Mouse (Mus musculus) spleen, adult 2 months (tissue): ENCODE measurements around the gene Galnt17. TPM values are rescaled to one million over a fixed set of nuclear protein-coding genes. Genes with fewer than 3 reads are reported as not detected.

Source experiments
- DNase-seq, 2 experiments: peaks; one replicate each; pipeline versions ENCODE4 v3.0.0 to v3.0.0-alpha.2; 2012 to 2021; ENCODE audit warnings: low spot score in 2 of 2, low read depth in 1 of 2
- H3K27ac ChIP-seq: fragments of 200-500 bp; 2 replicates; pipeline ENCODE4 v1.5.1; 2012; ENCODE audit warnings: low read length, inconsistent platforms; ENCODE audit not compliant: insufficient read depth
- H3K27me3 ChIP-seq: fragments of 200-500 bp; 2 replicates; pipeline ENCODE4 v1.6.1; 2012; ENCODE audit warnings: mild to moderate bottlenecking, moderate library complexity, low read length, inconsistent platforms; ENCODE audit not compliant: control insufficient read depth, insufficient read depth
- H3K36me3 ChIP-seq: fragments of 200-500 bp; 2 replicates; pipeline ENCODE4 v1.6.1; 2012; ENCODE audit warnings: mild to moderate bottlenecking, low read length, inconsistent platforms; ENCODE audit not compliant: control insufficient read depth, insufficient read depth
- H3K4me1 ChIP-seq: fragments of 200-500 bp; 2 replicates; pipeline ENCODE4 v1.6.1; 2011; ENCODE audit warnings: inconsistent platforms; ENCODE audit not compliant: control insufficient read depth, insufficient read depth, insufficient read length
- H3K4me3 ChIP-seq: fragments of 200-500 bp; 2 replicates; pipeline ENCODE4 v1.5.1; 2011; ENCODE audit warnings: mild to moderate bottlenecking, inconsistent platforms; ENCODE audit not compliant: insufficient read depth, insufficient read length; ENCODE audit errors: extremely low read depth
- CTCF ChIP-seq: fragments of 200-500 bp; IDR thresholded peaks from 2 replicates; pipeline ENCODE4 v1.5.1; 2011; ENCODE audit warnings: mild to moderate bottlenecking, inconsistent platforms; ENCODE audit not compliant: insufficient read depth, insufficient read length, insufficient replicate concordance; ENCODE audit errors: extremely low read depth
- POLR2A ChIP-seq: fragments of 200-500 bp; IDR thresholded peaks from 2 replicates; pipeline ENCODE4 v1.6.1; 2011; ENCODE audit warnings: low read depth, low read length, inconsistent platforms
- WGBS: fragments of 180-500 bp; shearing (Covaris S2); methylation state at CpG from one replicate; pipeline ENCODE4 v1.1.7; 2018; 5-methylcytosine and 5-hydroxymethylcytosine counted together
- polyA plus RNA-seq: library from polyadenylated mRNA; depleted of rRNA; stranded (reverse); fragments of >200 nt; gene quantifications from 2 replicates; pipeline ENCODE4 v1.2.3, GENCODE M21; 2012; rRNA removed

Galnt17 gene
- 0.04 and 0.05 TPM in 2 replicates for polyA plus RNA-seq

DNA sequence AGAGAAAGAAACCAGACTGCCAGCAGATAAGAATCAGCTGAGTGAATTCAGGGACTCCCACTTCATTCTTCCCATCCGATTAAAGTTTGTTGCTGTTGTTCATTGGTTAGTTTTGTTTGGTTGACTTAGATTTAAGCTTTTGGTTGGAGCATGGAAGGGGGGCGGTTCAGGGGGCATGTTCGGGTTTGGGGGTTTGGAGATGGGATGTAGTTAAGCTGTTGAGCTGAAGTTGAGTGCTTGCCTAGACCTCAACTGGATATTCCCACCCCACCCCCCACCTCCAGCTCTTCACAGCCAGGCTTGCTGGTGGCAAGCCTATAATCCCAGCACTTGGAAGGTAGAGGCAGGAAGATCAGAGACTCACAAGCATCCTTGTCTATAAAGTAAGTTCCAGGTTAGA lies at the start of gene Galnt17:
Galnt17 (minus strand) TSS at position 101 of the 400 bp plus-strand sequence.
- Histone ChIP-seq H3K36me3 (no peaks in the 10 kb centered on the region), H3K4me3 (no peak within 1 kb of the TSS), H3K27ac (no peak within 1 kb of the TSS), H3K4me1 (no peaks in the 10 kb centered on the region), H3K27me3 (no peaks in the 10 kb centered on the region)
- TF ChIP-seq CTCF (no peak), POLR2A (no peak)
- WGBS: 72% methylated on average over 3 of the region's 3 CpGs
- no peak for DNase-seq

DNA sequence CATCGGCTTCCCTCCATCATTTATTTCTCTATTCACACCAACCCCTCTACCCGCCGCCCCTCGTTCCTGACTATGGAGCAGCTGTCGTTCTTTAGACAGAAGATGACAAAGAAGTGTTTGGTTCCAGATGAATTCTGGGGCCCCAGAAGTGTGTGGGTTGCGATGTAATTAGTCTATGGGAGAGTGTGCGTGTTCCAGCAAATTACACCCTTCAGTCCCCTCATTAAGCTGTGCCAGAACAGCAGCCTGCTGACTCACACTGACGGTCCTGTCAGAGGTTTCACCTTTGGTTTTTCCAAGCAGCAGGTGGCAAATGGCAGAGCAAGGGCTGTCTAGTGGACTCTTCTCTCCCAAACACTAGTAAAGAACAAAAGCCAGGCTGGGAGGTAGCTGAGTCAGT lies 26.2 kb upstream of the Galnt17 start:
- no peaks in the 10 kb centered on the region for H3K36me3 ChIP-seq
- H3K27me3 ChIP-seq: no peaks in the 10 kb centered on the region
- H3K4me3 ChIP-seq: no peak overlapping the region
- no peak for DNase-seq
- TF ChIP-seq POLR2A (no peak), CTCF (no peak)
- no peak overlapping the region for H3K27ac ChIP-seq
- no peaks in the 10 kb centered on the region for H3K4me1 ChIP-seq
- 85% methylated on average over 8 of the region's 8 CpGs for WGBS

DNA sequence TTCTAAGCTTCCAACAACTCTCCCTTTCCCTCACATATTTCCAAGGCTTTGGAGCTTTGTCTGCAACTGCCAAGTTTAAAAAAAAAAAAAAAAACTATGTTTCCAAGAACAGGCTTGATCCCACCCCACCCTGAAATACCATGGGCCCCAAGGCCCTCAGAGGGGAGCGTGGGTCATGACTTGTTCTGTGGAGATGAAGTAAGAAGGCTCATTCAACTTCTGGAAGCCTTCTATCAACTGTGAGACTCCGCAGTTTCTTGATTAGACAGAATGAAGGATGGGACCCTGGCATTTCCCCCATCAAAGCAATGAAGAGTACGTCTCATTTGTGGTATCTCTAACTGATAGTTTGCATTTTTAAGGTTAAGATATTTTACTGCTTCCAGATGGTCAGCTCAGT lies 13.0 kb upstream of the Galnt17 start:
- no peak for TF ChIP-seq CTCF
- no peak for TF ChIP-seq POLR2A
- Histone ChIP-seq H3K27ac (no peak overlapping the region), H3K4me1 (no peaks in the 10 kb centered on the region), H3K4me3 (no peak overlapping the region), H3K27me3 (no peaks in the 10 kb centered on the region), H3K36me3 (no peaks in the 10 kb centered on the region)
- no peak for DNase-seq
- whole genome bisulfite sequencing: 76% methylated on average over 3 of the region's 3 CpGs

DNA sequence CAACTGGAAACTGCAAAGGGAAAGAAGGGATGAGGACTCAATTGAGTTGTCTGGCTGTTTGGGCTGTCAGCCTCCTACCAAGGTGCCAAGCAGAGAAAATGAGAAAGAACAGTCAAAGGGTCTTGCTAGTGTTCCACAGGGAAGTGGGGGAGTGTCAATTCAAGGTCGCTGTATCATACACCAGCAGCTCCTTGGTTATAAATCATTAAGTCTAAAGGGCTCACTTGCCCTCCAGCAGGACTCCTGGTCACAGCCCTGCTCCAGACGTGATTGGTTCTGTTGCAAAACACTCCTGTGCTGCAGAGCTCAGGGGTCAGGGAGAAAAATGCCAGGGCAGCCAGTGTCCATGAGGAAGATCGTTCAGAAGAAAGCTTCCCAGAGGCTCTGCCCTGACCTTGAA lies 11.3 kb upstream of the Galnt17 start:
- no peak overlapping the region for H3K27ac ChIP-seq
- no peak for DNase-seq
- no peak overlapping the region for H3K4me3 ChIP-seq
- no peaks in the 10 kb centered on the region for H3K36me3 ChIP-seq
- no peaks in the 10 kb centered on the region for H3K4me1 ChIP-seq
- 61% methylated on average over 3 of the region's 3 CpGs for WGBS
- TF ChIP-seq CTCF (no peak), POLR2A (no peak)
- no peaks in the 10 kb centered on the region for H3K27me3 ChIP-seq

DNA sequence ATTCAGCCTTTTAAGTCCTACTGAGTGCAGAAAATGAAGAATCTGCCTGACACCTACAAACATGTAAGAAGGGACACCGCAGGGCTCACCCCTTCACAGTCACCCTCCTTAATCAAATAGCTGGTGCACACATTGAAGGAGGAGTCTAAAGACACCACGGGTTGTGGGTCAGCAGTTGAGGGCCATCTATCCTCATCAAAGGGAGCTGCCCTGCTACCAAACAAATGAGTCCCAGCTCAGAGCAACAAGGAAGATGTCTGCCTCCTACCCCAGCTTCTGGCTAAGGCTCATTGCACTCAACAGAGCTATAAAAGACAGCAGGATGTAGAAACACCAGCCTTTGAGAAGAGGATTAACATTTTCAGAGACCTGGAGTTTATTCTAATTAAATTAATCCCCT lies 10.8 kb upstream of the Galnt17 start:
- no peak overlapping the region for H3K27ac ChIP-seq
- TF ChIP-seq CTCF (no peak), POLR2A (no peak)
- 46% methylated on average over 2 of the region's 2 CpGs for WGBS
- H3K36me3 ChIP-seq: no peaks in the 10 kb centered on the region
- H3K27me3 ChIP-seq: no peaks in the 10 kb centered on the region
- DNase-seq: no peak
- H3K4me3 ChIP-seq: no peak overlapping the region
- H3K4me1 ChIP-seq: no peaks in the 10 kb centered on the region

DNA sequence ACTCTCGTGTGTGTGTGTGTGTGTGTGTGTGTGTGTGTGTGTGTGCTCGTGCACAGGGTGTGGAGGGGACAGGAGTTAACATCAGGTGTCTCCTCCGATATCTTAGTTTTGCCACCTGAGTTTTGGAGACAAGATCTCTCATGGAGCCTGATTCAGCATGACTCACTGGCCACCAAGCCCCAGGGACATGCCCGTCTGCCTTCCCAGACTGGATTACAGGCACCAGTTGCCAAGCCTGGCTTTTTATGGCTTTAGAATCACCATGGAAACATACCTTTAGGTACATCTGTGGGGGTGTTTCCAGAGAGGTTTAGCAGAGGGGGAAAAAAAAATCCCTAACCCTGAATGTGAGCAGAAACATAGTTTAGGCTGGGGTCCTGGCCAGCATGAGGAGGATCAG lies 6.7 kb upstream of the Galnt17 start:
- no peaks in the 10 kb centered on the region for H3K4me1 ChIP-seq
- 69% methylated on average over 4 of the region's 4 CpGs for WGBS
- no peaks in the 10 kb centered on the region for H3K27me3 ChIP-seq
- TF ChIP-seq CTCF: no peak
- TF ChIP-seq POLR2A: no peak
- H3K27ac ChIP-seq: no peak overlapping the region
- no peak for DNase-seq
- no peak overlapping the region for H3K4me3 ChIP-seq
- H3K36me3 ChIP-seq: no peaks in the 10 kb centered on the region

DNA sequence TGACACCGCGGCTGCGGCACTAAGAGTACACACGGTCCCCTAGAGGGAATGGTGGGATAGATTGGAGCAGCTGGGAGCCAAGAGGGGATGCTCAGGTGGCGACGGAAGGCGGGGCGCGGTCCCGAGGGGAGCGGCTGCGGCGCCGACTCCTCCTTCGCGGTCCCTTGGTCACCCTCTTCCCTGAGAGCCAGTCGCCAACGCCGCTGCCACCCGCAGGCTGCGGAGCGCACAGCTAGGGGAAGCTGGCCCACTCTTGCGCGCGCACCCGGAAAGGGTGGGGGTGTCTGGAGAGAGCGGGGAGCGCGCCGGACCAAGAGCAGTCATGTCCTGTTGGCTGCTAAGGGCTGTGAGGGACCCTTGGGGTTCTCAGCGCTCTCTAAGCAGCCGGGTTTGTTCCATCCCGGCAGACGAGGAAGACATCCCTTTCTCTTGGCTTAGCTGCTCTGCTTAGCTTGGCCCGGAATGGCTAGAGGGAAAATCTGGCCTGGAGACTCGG lies 593 bp downstream of the Galnt17 start:
- TF ChIP-seq CTCF: no peak
- TF ChIP-seq POLR2A: no peak
- no peak overlapping the region for H3K27ac ChIP-seq
- H3K4me3 ChIP-seq: no peak overlapping the region
- DNase-seq: no peak
- H3K27me3 ChIP-seq: no peaks in the 10 kb centered on the region
- 6% methylated on average over 36 of the region's 36 CpGs for WGBS
- no peaks in the 10 kb centered on the region for H3K4me1 ChIP-seq
- no peaks in the 10 kb centered on the region for H3K36me3 ChIP-seq
